Mouse (Mus musculus) forebrain, embryonic 13.5 days (tissue): ENCODE measurements around the gene Rab31. TPM values are rescaled to one million over a fixed set of nuclear protein-coding genes. Genes with fewer than 3 reads are reported as not detected.

Experiments
- ATAC-seq: fragments of 200-750 bp; cut with Nextera tagmentation; 2 replicates; pipeline ENCODE4 v1.8.0; 2017
- H3K27ac ChIP-seq: fragments of 300-500 bp; sonication (generic); 2 replicates; pipeline ENCODE4 v1.5.1; 2015; ENCODE audit warnings: inconsistent platforms, mild to moderate bottlenecking, moderate library complexity
- H3K27me3 ChIP-seq: fragments of 300-500 bp; sonication (generic); 2 replicates; pipeline ENCODE4 v1.6.1; 2015; ENCODE audit warnings: mild to moderate bottlenecking, inconsistent platforms
- H3K36me3 ChIP-seq: fragments of 300-500 bp; sonication (generic); 2 replicates; pipeline ENCODE4 v1.6.1; 2015; ENCODE audit warnings: mild to moderate bottlenecking, inconsistent platforms; ENCODE audit not compliant: poor library complexity, severe bottlenecking
- H3K4me1 ChIP-seq: fragments of 300-500 bp; sonication (generic); 2 replicates; pipeline ENCODE4 v1.6.1; 2015; ENCODE audit warnings: inconsistent platforms
- H3K4me2 ChIP-seq: fragments of 300-500 bp; sonication (generic); 2 replicates; pipeline ENCODE4 v1.6.1; 2015; ENCODE audit warnings: inconsistent platforms, mild to moderate bottlenecking, moderate library complexity
- H3K4me3 ChIP-seq: fragments of 300-500 bp; sonication (generic); 2 replicates; pipeline ENCODE4 v1.5.1; 2015; ENCODE audit warnings: mild to moderate bottlenecking, inconsistent platforms
- H3K9ac ChIP-seq: fragments of 300-500 bp; sonication (generic); 2 replicates; pipeline ENCODE4 v1.6.1; 2015; ENCODE audit warnings: mild to moderate bottlenecking, inconsistent platforms
- H3K9me3 ChIP-seq: fragments of 300-500 bp; sonication (generic); replicated peaks from 2 replicates; pipeline ENCODE4 v1.6.1; 2016; ENCODE audit warnings: inconsistent platforms
- WGBS: fragments of 180-500 bp; shearing (Covaris S2); methylation state at CpG from one replicate; pipeline ENCODE4 v1.1.7; 2015; 5-methylcytosine and 5-hydroxymethylcytosine counted together
- polyA plus RNA-seq: library from polyadenylated mRNA; unstranded; fragments of >200 nt; fragmentation: Nextera tagmentation; extraction: Ambion mirVana; gene quantifications from 2 replicates; pipeline ENCODE4 v1.2.1, GENCODE M21; 2015

Gene Rab31
- polyA plus RNA-seq, result 66.6 and 81.7 TPM in 2 replicates

GRCm38 (mm10) chr17:65771951-65772934 is at the start of gene Rab31:
TSS of gene Rab31 (minus strand) at chr17:65772752.
- Histone ChIP-seq H3K27ac (peak within 1 kb of the TSS; percentile 40; the same call in 1 of the 2 replicates), H3K9me3 (no peaks in the 10 kb centered on the region), H3K4me1 (peaks cover 44% of the 10 kb centered on the region), H3K9ac (peak within 1 kb of the TSS; percentile 89), H3K36me3 (no peaks in the 10 kb centered on the region), H3K4me3 (peak within 1 kb of the TSS; percentile 74), H3K27me3 (peaks cover 11% of the 10 kb centered on the region; the same call in 1 of the 2 replicates), H3K4me2 (peak within 1 kb of the TSS; percentile 81)
- under 1% methylated on average over 69 of the region's 75 CpGs for WGBS
- peak; percentile 83 for ATAC-seq

- H3K27me3 ChIP-seq, result no peaks in the 10 kb centered on the region
- no peak; the same call in 1 of the 2 replicates for ATAC-seq
- H3K4me1 ChIP-seq, result no peaks in the 10 kb centered on the region
- WGBS, result 89% methylated on average over 5 of the region's 5 CpGs
- H3K9me3 ChIP-seq, result no peaks in the 10 kb centered on the region
- no peak overlapping the region for H3K9ac ChIP-seq
- H3K4me2 ChIP-seq, result no peak overlapping the region
- H3K36me3 ChIP-seq, result peaks cover 79% of the 10 kb centered on the region
- H3K4me3 ChIP-seq, result no peak overlapping the region
- peak overlapping the region; percentile 2; the same call in 1 of the 2 replicates for H3K27ac ChIP-seq
These were observed 47.6 kb upstream of the Rab31 start for GRCm38 (mm10) chr17:65820197-65820596.

GRCm38 (mm10) chr17:65813763-65814162 is 41.2 kb upstream of the Rab31 start:
- Histone ChIP-seq H3K9ac (no peak overlapping the region), H3K27me3 (no peaks in the 10 kb centered on the region), H3K9me3 (no peaks in the 10 kb centered on the region), H3K4me3 (no peak overlapping the region), H3K27ac (no peak overlapping the region), H3K4me1 (no peaks in the 10 kb centered on the region), H3K4me2 (no peak overlapping the region), H3K36me3 (peaks cover 80% of the 10 kb centered on the region)
- no peak for ATAC-seq
- WGBS, result 95% methylated on average over 8 of the region's 8 CpGs

- H3K9ac ChIP-seq, result no peak overlapping the region
- H3K27ac ChIP-seq, result no peak overlapping the region
- no peak overlapping the region for H3K4me2 ChIP-seq
- no peaks in the 10 kb centered on the region for H3K4me1 ChIP-seq
- no peaks in the 10 kb centered on the region for H3K9me3 ChIP-seq
- WGBS, result 89% methylated on average over 5 of the region's 5 CpGs
- peaks cover 54% of the 10 kb centered on the region for H3K36me3 ChIP-seq
- no peak for ATAC-seq
- no peak overlapping the region for H3K4me3 ChIP-seq
- no peaks in the 10 kb centered on the region for H3K27me3 ChIP-seq
These were observed 38.5 kb upstream of the Rab31 start for GRCm38 (mm10) chr17:65811032-65811431.

GRCm38 (mm10) chr17:65806416-65806815 is 33.9 kb upstream of the Rab31 start:
- Histone ChIP-seq H3K9me3 (no peaks in the 10 kb centered on the region), H3K9ac (no peak overlapping the region), H3K27me3 (no peaks in the 10 kb centered on the region), H3K4me2 (no peak overlapping the region), H3K4me3 (no peak overlapping the region), H3K4me1 (no peaks in the 10 kb centered on the region), H3K27ac (no peak overlapping the region), H3K36me3 (peaks cover 18% of the 10 kb centered on the region)
- 87% methylated on average over 2 of the region's 2 CpGs for WGBS
- ATAC-seq, result no peak

- Histone ChIP-seq H3K4me2 (no peak overlapping the region), H3K27me3 (no peaks in the 10 kb centered on the region), H3K9me3 (no peaks in the 10 kb centered on the region), H3K4me3 (no peak overlapping the region), H3K36me3 (peaks cover 14% of the 10 kb centered on the region), H3K4me1 (no peaks in the 10 kb centered on the region), H3K27ac (no peak overlapping the region), H3K9ac (no peak overlapping the region)
- WGBS, result 85% methylated on average over 4 of the region's 4 CpGs
- no peak for ATAC-seq
These were observed 33.4 kb upstream of the Rab31 start for GRCm38 (mm10) chr17:65805966-65806365.

GRCm38 (mm10) chr17:65802026-65802425 is 29.5 kb upstream of the Rab31 start:
- WGBS, result 77% methylated on average over 4 of the region's 4 CpGs
- Histone ChIP-seq H3K4me2 (no peak overlapping the region), H3K4me1 (0 out of 2 replicates have a peak, but pooled peaks cover 4% of the 10 kb centered on the region), H3K27ac (no peak overlapping the region), H3K36me3 (peaks cover 5% of the 10 kb centered on the region), H3K27me3 (no peaks in the 10 kb centered on the region), H3K9ac (no peak overlapping the region), H3K9me3 (no peaks in the 10 kb centered on the region), H3K4me3 (no peak overlapping the region)
- no peak for ATAC-seq

GRCm38 (mm10) chr17:65800451-65800850 is 27.9 kb upstream of the Rab31 start:
- Histone ChIP-seq H3K4me3 (no peak overlapping the region), H3K36me3 (peaks cover 5% of the 10 kb centered on the region), H3K4me2 (no peak overlapping the region), H3K4me1 (peaks cover 11% of the 10 kb centered on the region; the same call in 1 of the 2 replicates), H3K9ac (no peak overlapping the region), H3K27me3 (no peaks in the 10 kb centered on the region), H3K9me3 (no peaks in the 10 kb centered on the region), H3K27ac (no peak overlapping the region)
- ATAC-seq, result no peak
- 93% methylated on average over 6 of the region's 6 CpGs for WGBS

- whole genome bisulfite sequencing, result 91% methylated on average over 1 of the region's 1 CpGs
- H3K4me2 ChIP-seq, result no peak overlapping the region
- no peaks in the 10 kb centered on the region for H3K27me3 ChIP-seq
- peaks cover 11% of the 10 kb centered on the region; the same call in 1 of the 2 replicates for H3K4me1 ChIP-seq
- H3K9me3 ChIP-seq, result no peaks in the 10 kb centered on the region
- H3K36me3 ChIP-seq, result peaks cover 8% of the 10 kb centered on the region
- no peak overlapping the region for H3K9ac ChIP-seq
- no peak overlapping the region for H3K27ac ChIP-seq
- no peak for ATAC-seq
- no peak overlapping the region for H3K4me3 ChIP-seq
These were observed 26.8 kb upstream of the Rab31 start for GRCm38 (mm10) chr17:65799353-65799752.

- Histone ChIP-seq H3K4me1 (peaks cover 11% of the 10 kb centered on the region; the same call in 1 of the 2 replicates), H3K27me3 (no peaks in the 10 kb centered on the region), H3K4me3 (no peak overlapping the region), H3K9me3 (no peaks in the 10 kb centered on the region), H3K4me2 (no peak overlapping the region), H3K27ac (no peak overlapping the region), H3K9ac (no peak overlapping the region), H3K36me3 (peaks cover 8% of the 10 kb centered on the region)
- WGBS, result 81% methylated on average over 4 of the region's 4 CpGs
- no peak for ATAC-seq
These were observed 25.9 kb upstream of the Rab31 start for GRCm38 (mm10) chr17:65798446-65798845.

- Histone ChIP-seq H3K9ac (no peak overlapping the region), H3K27me3 (no peaks in the 10 kb centered on the region), H3K27ac (no peak overlapping the region), H3K4me3 (no peak overlapping the region), H3K4me1 (peaks cover 11% of the 10 kb centered on the region; the same call in 1 of the 2 replicates), H3K36me3 (peaks cover 8% of the 10 kb centered on the region), H3K9me3 (no peaks in the 10 kb centered on the region), H3K4me2 (no peak overlapping the region)
- WGBS, result 76% methylated on average over 7 of the region's 7 CpGs
- ATAC-seq, result no peak
These were observed 23.5 kb upstream of the Rab31 start for GRCm38 (mm10) chr17:65796056-65796455.

GRCm38 (mm10) chr17:65794096-65794850 is 21.7 kb upstream of the Rab31 start:
- 0 out of 2 replicates have a peak, but pooled peaks have one; percentile 41 for ATAC-seq
- no peak overlapping the region for H3K4me2 ChIP-seq
- peaks cover 11% of the 10 kb centered on the region; the same call in 1 of the 2 replicates for H3K4me1 ChIP-seq
- H3K9me3 ChIP-seq, result no peaks in the 10 kb centered on the region
- H3K27me3 ChIP-seq, result no peaks in the 10 kb centered on the region
- no peak overlapping the region for H3K9ac ChIP-seq
- H3K36me3 ChIP-seq, result peaks cover 8% of the 10 kb centered on the region
- WGBS, result 91% methylated on average over 13 of the region's 13 CpGs
- H3K27ac ChIP-seq, result no peak overlapping the region
- H3K4me3 ChIP-seq, result no peak overlapping the region
